Mouse (Mus musculus): ENCODE measurements around the gene Slc12a8. TPM values are rescaled to one million over a fixed set of nuclear protein-coding genes. Genes with fewer than 3 reads are reported as not detected.

Gene Slc12a8
- polyA plus RNA-seq, 1 experiment from 2014 or later = 1.2 TPM

DNA sequence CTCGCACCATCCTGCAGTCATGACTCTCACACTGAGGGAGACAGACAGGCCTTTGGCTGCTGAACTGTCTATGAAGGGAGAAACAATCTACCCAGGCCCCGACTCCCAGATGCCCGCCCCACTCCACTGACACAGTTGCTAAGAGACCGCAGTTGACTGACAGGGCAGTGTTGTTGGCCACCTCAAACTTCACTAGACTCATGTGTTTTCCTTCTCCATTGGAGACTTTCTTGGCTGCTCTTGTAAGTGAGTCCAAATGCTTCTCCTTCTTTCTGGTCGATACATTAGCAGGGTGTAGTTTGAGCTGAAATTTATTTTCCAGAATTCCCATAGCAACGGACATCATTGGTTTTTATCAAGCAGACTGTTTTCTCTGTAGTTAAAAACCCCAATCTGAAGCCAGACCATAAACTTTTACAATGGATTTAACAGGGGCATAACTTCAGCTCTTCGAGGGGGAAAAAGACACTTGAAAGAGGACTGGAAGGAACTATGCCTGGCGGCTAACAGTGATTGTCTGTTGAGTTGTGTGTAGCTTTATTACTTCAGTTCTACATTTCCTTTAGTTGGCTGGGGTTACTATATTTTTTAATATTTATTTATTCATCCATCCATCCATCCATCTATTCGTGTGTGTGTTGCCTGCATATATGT is 36.7 kb downstream of the Slc12a8 start:
- no peaks in the 10 kb centered on the region for H3K9me3 ChIP-seq
- H3K27ac ChIP-seq = no peak overlapping the region
- H3K4me1 ChIP-seq = peaks cover 12% of the 10 kb centered on the region
- H3K9ac ChIP-seq = no peak overlapping the region
- H3K27me3 ChIP-seq = no peaks in the 10 kb centered on the region
- ATAC-seq (ENCODE audit: low FRiP score) = no peak
- no peak overlapping the region for H3K4me2 ChIP-seq
- no peak overlapping the region for H3K4me3 ChIP-seq (replicated peaks)
- WGBS = 70% methylated on average over 9 of the region's 9 CpGs
- H3K36me3 ChIP-seq (replicated peaks) = no peaks in the 10 kb centered on the region

GRCm38 (mm10) chr16:33558121-33558520 is 41.0 kb downstream of the Slc12a8 start:
- Histone ChIP-seq H3K4me1 (peaks cover 31% of the 10 kb centered on the region), H3K4me3 (replicated peaks) (no peak overlapping the region), H3K27me3 (no peaks in the 10 kb centered on the region), H3K9ac (no peak overlapping the region), H3K27ac (no peak overlapping the region), H3K4me2 (no peak overlapping the region), H3K36me3 (replicated peaks) (no peaks in the 10 kb centered on the region), H3K9me3 (no peaks in the 10 kb centered on the region)
- no peak for ATAC-seq (ENCODE audit: low FRiP score)
- 80% methylated on average over 12 of the region's 12 CpGs for WGBS

DNA sequence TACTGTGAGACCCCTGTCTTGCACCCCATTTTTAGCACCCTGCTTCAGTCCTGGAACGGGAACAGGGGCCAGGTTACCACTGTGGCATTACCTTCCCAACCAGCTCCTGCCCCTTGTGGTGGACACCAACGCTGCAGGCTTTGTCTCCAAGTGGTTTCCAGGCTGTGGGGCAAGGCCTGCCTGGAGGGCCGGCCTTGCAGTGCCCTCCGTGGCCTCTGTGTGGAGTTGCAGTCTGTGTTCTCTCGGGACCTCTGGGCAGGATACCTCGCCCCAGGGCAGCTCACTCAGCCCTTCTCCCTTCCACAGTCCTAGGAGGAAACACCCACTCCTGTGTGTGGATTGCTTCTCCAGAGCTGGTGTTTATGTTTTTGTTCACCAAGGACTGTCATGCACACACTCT is 43.2 kb downstream of the Slc12a8 start:
- ATAC-seq (ENCODE audit: low FRiP score) = peak; percentile 85
- Histone ChIP-seq H3K9me3 (no peaks in the 10 kb centered on the region), H3K36me3 (replicated peaks) (no peaks in the 10 kb centered on the region), H3K27ac (peak overlapping the region; percentile 37; the same call in 1 of the 2 replicates), H3K4me1 (peaks cover 23% of the 10 kb centered on the region), H3K4me3 (replicated peaks) (no peak overlapping the region), H3K27me3 (no peaks in the 10 kb centered on the region), H3K9ac (no peak overlapping the region), H3K4me2 (no peak overlapping the region)
- WGBS = 1% methylated on average over 6 of the region's 6 CpGs

GRCm38 (mm10) chr16:33561308-33562009 is 44.3 kb downstream of the Slc12a8 start:
- Histone ChIP-seq H3K4me3 (replicated peaks) (no peak overlapping the region), H3K27me3 (no peaks in the 10 kb centered on the region), H3K4me1 (peaks cover 22% of the 10 kb centered on the region), H3K36me3 (replicated peaks) (no peaks in the 10 kb centered on the region), H3K9ac (no peak overlapping the region), H3K4me2 (no peak overlapping the region), H3K9me3 (no peaks in the 10 kb centered on the region), H3K27ac (no peak overlapping the region)
- 84% methylated on average over 12 of the region's 12 CpGs for WGBS
- ATAC-seq (ENCODE audit: low FRiP score) = no peak

DNA sequence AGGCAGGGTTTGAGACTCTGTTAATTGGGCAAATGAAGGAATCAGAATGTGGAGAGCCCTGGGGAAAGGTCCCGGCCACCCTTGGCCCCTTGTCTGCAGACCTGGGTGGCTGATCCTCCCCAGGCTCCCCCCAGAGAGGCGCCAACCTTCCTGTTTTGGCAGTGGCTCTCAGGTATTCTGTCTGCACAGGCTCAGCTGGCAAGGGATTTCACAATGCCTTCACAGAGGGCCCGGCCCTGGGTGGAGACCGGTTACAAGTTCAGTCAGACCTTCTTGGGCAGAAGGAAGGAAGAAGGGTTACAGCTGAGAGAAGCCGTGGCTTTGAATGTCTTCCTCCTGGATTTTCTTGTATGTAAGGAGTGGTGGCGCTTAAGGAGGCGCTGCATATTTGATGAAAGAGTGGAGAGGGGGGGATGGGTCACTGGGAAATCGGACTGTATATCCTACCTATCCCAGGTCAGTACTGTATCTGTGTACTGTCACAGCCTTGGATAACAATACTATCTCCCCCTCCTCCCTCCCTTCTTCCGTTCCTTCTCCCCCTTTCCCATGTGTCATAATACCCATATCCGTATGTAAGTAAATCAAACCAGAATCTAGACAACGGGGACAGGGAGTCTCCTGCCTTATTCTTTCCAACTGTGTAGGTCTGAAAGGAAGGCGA is 45.9 kb downstream of the Slc12a8 start:
- no peaks in the 10 kb centered on the region for H3K27me3 ChIP-seq
- no peaks in the 10 kb centered on the region for H3K9me3 ChIP-seq
- no peak overlapping the region for H3K9ac ChIP-seq
- H3K36me3 ChIP-seq (replicated peaks) = no peaks in the 10 kb centered on the region
- H3K27ac ChIP-seq = no peak overlapping the region; the same call in 1 of the 2 replicates
- 75% methylated on average over 12 of the region's 12 CpGs for WGBS
- no peak overlapping the region for H3K4me3 ChIP-seq (replicated peaks)
- H3K4me2 ChIP-seq = no peak overlapping the region
- peaks cover 22% of the 10 kb centered on the region for H3K4me1 ChIP-seq
- ATAC-seq (ENCODE audit: low FRiP score) = no peak

DNA sequence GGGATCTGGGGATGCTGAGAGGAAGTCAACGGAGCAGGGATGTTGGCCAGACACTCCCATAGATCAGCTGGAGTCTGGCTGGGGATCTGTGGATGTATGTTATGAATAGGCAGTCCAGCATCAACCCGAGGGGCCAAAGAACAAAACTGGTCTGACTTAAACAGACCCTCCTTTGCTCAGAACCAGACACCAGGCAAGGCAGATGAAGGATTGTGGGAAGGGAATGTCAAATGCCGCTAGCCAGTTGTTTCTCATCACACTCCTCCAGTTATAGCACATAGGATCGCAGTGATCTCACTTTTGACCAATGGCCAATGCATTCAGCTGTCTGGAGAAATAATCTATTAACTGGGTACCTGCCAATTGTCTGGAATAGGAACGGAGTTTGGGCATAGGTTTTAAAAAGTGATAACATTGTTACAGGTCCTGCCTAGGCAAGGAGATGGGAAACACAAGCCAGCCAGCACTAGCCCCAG is 46.4 kb downstream of the Slc12a8 start:
- H3K9me3 ChIP-seq = no peaks in the 10 kb centered on the region
- H3K27ac ChIP-seq = no peak overlapping the region
- H3K4me2 ChIP-seq = no peak overlapping the region
- no peak overlapping the region for H3K9ac ChIP-seq
- H3K27me3 ChIP-seq = no peaks in the 10 kb centered on the region
- peaks cover 22% of the 10 kb centered on the region for H3K4me1 ChIP-seq
- no peak for ATAC-seq (ENCODE audit: low FRiP score)
- no peaks in the 10 kb centered on the region for H3K36me3 ChIP-seq (replicated peaks)
- 87% methylated on average over 5 of the region's 5 CpGs for WGBS
- H3K4me3 ChIP-seq (replicated peaks) = no peak overlapping the region

DNA sequence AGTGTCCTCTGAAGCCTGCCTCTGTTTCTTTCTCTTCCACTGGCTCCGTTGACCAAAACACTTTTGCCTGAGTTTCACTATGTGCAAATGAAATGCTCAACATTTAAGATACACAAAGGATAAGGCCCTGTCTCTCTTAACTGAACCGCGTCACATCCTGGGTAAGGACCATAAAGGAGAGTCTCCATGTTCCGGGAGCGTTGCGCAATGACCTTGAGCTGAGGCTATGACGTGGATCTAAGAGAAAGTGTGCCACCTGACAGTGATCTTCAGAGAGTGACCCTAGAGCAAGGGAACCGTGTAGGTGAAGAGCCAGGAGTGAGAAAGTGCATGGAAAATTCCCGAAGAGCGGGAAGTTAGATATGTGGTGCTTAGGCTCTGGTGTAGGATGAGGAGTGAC is 49.3 kb downstream of the Slc12a8 start:
- Histone ChIP-seq H3K36me3 (replicated peaks) (no peaks in the 10 kb centered on the region), H3K4me2 (no peak overlapping the region), H3K27me3 (no peaks in the 10 kb centered on the region), H3K27ac (no peak overlapping the region), H3K4me3 (replicated peaks) (no peak overlapping the region), H3K9me3 (no peaks in the 10 kb centered on the region), H3K4me1 (peaks cover 11% of the 10 kb centered on the region), H3K9ac (no peak overlapping the region)
- ATAC-seq (ENCODE audit: low FRiP score) = no peak
- 91% methylated on average over 10 of the region's 10 CpGs for WGBS

GRCm38 (mm10) chr16:33567736-33568135 is 50.6 kb downstream of the Slc12a8 start:
- H3K9me3 ChIP-seq = no peaks in the 10 kb centered on the region
- no peak overlapping the region for H3K27ac ChIP-seq
- no peaks in the 10 kb centered on the region for H3K36me3 ChIP-seq (replicated peaks)
- no peaks in the 10 kb centered on the region for H3K27me3 ChIP-seq
- H3K4me3 ChIP-seq (replicated peaks) = no peak overlapping the region
- ATAC-seq (ENCODE audit: low FRiP score) = no peak
- H3K4me2 ChIP-seq = no peak overlapping the region
- peaks cover 6% of the 10 kb centered on the region for H3K4me1 ChIP-seq
- H3K9ac ChIP-seq = no peak overlapping the region
- WGBS = 64% methylated on average over 4 of the region's 4 CpGs

DNA sequence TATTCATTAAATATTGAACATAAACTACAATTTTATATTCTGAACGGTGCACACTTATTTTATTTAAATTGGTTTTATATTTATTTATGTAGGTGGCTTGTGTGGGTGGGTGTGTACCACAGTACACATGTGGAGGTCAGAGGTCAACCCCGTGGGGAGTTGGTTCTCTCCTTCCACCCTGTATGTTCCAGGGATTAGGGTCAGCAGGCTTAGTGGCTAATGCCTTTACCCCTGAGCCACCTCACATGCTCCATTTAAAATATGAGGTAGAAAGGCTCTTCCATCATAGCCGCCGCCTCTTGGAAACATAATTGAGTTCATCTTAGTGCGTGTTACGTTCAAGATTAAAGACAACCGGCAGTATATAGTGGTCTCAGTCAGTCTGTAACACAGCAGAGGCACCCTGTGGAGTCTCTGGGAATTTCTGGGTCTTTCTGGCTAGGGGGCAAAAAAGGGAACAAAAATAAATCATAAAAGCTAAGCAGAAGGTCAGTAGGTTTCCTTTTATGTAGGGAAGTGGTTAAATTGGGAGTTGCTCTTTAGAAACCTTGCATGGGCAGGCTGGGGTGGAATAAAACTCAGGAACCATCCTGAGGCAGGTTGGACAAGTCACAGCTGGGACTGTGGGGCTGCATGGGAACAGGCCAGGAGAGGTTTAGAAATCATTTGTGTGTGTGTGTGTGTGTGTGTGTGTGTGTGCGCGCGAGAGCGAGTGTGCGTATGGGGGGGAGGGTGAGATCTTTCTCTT is 51.3 kb downstream of the Slc12a8 start:
- H3K4me3 ChIP-seq (replicated peaks) = no peak overlapping the region
- no peaks in the 10 kb centered on the region for H3K4me1 ChIP-seq
- ATAC-seq (ENCODE audit: low FRiP score) = no peak

GRCm38 (mm10) chr16:33572646-33573045 is 55.5 kb downstream of the Slc12a8 start:
- no peak overlapping the region for H3K9ac ChIP-seq
- no peaks in the 10 kb centered on the region for H3K9me3 ChIP-seq
- H3K4me3 ChIP-seq (replicated peaks) = no peak overlapping the region
- H3K4me2 ChIP-seq = no peak overlapping the region
- H3K4me1 ChIP-seq = no peaks in the 10 kb centered on the region; the same call in none of the 2 replicates
- no peak for ATAC-seq (ENCODE audit: low FRiP score)
- no peak overlapping the region for H3K27ac ChIP-seq
- H3K36me3 ChIP-seq (replicated peaks) = no peaks in the 10 kb centered on the region
- WGBS = 81% methylated on average over 6 of the region's 6 CpGs
- no peaks in the 10 kb centered on the region for H3K27me3 ChIP-seq

More for the DNA sequence above, 51.3 kb downstream of the Slc12a8 start:
- Histone ChIP-seq H3K27ac (no peak overlapping the region), H3K9me3 (no peaks in the 10 kb centered on the region), H3K9ac (no peak overlapping the region), H3K27me3 (no peaks in the 10 kb centered on the region), H3K4me2 (no peak overlapping the region), H3K36me3 (replicated peaks) (no peaks in the 10 kb centered on the region)
- 88% methylated on average over 12 of the region's 12 CpGs for WGBS

DNA sequence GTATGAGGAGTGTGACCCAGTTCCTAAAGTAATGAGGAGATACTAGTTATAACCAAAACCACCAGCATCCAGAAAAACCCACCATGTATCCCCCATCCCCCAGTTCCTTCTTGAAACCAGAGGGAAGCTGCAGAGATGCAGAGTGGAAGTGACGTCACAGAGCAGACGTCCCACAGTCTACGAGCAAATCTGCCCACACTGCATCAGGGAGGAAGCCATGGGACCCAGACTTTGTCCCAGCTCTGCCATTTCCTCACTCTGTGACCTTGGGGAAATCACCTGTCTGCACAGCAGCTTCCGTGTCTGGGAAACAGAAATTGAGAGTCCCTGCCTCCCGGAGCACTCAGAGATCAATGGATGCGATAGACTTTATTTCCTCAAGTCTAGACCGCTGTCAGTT is 56.6 kb downstream of the Slc12a8 start:
- no peaks in the 10 kb centered on the region; the same call in none of the 2 replicates for H3K4me1 ChIP-seq
- no peaks in the 10 kb centered on the region for H3K27me3 ChIP-seq
- H3K27ac ChIP-seq = no peak overlapping the region
- no peaks in the 10 kb centered on the region for H3K9me3 ChIP-seq
- H3K9ac ChIP-seq = no peak overlapping the region
- no peak overlapping the region for H3K4me2 ChIP-seq
- WGBS = 93% methylated on average over 7 of the region's 7 CpGs
- no peak for ATAC-seq (ENCODE audit: low FRiP score)
- no peaks in the 10 kb centered on the region for H3K36me3 ChIP-seq (replicated peaks)
- no peak overlapping the region for H3K4me3 ChIP-seq (replicated peaks)

GRCm38 (mm10) chr16:33575728-33576127 is 58.6 kb downstream of the Slc12a8 start:
- Histone ChIP-seq H3K9ac (no peak overlapping the region), H3K4me3 (replicated peaks) (no peak overlapping the region), H3K27me3 (no peaks in the 10 kb centered on the region), H3K4me2 (no peak overlapping the region), H3K36me3 (replicated peaks) (no peaks in the 10 kb centered on the region), H3K4me1 (peaks cover 4% of the 10 kb centered on the region), H3K27ac (no peak overlapping the region), H3K9me3 (no peaks in the 10 kb centered on the region)
- WGBS = 92% methylated on average over 6 of the region's 6 CpGs
- ATAC-seq (ENCODE audit: low FRiP score) = no peak

Measured in forebrain, embryonic 12.5 days (tissue).